ENCODE assay signal across 25 mouse cellular contexts in genomic region chr15:78425230-78425629, GRCm38 (mm10). TPM values are rescaled to one million over a fixed set of nuclear protein-coding genes. Genes with fewer than 3 reads are reported as not detected.
DNase-seq lines count a peak whose midpoint lies in the region; ATAC-seq and TF ChIP-seq lines count a peak whose summit lies in the region.
"Had no signal": no experiment of that assay in that cellular context is flagged by ENCODE, and none has a peak within 500 bp of the region (broad histone marks: within the 10 kb centered on the region; RNA-seq: fewer than 3 reads in every experiment).

No protein-coding gene starts in this region.

- H3K27me3 ChIP-seq in midbrain, postnatal 0 days (ENCODE audit: insufficient read depth, low read length) = no peaks in the 10 kb centered on the region
- no peaks in the 10 kb centered on the region for H3K27me3 ChIP-seq in midbrain, embryonic 11.5 days (ENCODE audit: control insufficient read depth, insufficient read depth, low read length)
- no peaks in the 10 kb centered on the region for H3K27me3 ChIP-seq in stomach, postnatal 0 days (ENCODE audit: control insufficient read depth, insufficient read depth, low read length)

- no peak overlapping the region for H3K4me3 ChIP-seq in layer of hippocampus, adult 2 months
- H3K4me3 ChIP-seq in midbrain, postnatal 0 days (ENCODE audit: low read depth, low read length) = no peak overlapping the region
- H3K4me3 ChIP-seq in midbrain, embryonic 11.5 days (ENCODE audit: low read depth, low read length) = no peak overlapping the region
- no peak overlapping the region for H3K4me3 ChIP-seq in stomach, postnatal 0 days (ENCODE audit: low read depth, low read length)
- H3K4me3 ChIP-seq: embryonic facial prominence, embryonic 10.5 days; forebrain, embryonic 13.5 days; heart, embryonic 13.5 days; hindbrain, embryonic 12.5 days had no signal

- H3K4me2 ChIP-seq in midbrain, postnatal 0 days (ENCODE audit: low read depth, low read length, poor library complexity, severe bottlenecking) = no peak overlapping the region
- no peak overlapping the region for H3K4me2 ChIP-seq in midbrain, embryonic 11.5 days
- no peak overlapping the region for H3K4me2 ChIP-seq in stomach, postnatal 0 days (replicated peaks; ENCODE audit: low read depth)
- H3K4me2 ChIP-seq: forebrain, embryonic 13.5 days; heart, embryonic 13.5 days; hindbrain, embryonic 12.5 days had no signal

- H3K9ac ChIP-seq in midbrain, postnatal 0 days (replicated peaks; ENCODE audit: low read length, poor library complexity, severe bottlenecking) = no peak overlapping the region
- H3K9ac ChIP-seq in midbrain, embryonic 11.5 days (ENCODE audit: low read length) = no peak overlapping the region
- H3K9ac ChIP-seq in stomach, postnatal 0 days (ENCODE audit: low read length) = no peak overlapping the region
- H3K9ac ChIP-seq: forebrain, embryonic 13.5 days; forebrain, postnatal 0 days; heart, embryonic 13.5 days; hindbrain, embryonic 12.5 days had no signal

- peaks cover 8% of the 10 kb centered on the region; the same call in 1 of the 2 replicates for H3K4me1 ChIP-seq in midbrain, postnatal 0 days (ENCODE audit: insufficient read depth, low read length)
- H3K4me1 ChIP-seq in midbrain, embryonic 11.5 days (ENCODE audit: control insufficient read depth, insufficient read depth, low read length) = peaks cover 10% of the 10 kb centered on the region
- H3K4me1 ChIP-seq in stomach, postnatal 0 days (replicated peaks; ENCODE audit: control insufficient read depth, insufficient read depth) = peaks cover 3% of the 10 kb centered on the region; the same call in 1 of the 2 replicates

- no peak overlapping the region for H3K27ac ChIP-seq in layer of hippocampus, adult 2 months
- no peak overlapping the region for H3K27ac ChIP-seq in midbrain, postnatal 0 days (ENCODE audit: low read depth, low read length)
- no peak overlapping the region for H3K27ac ChIP-seq in midbrain, embryonic 11.5 days (ENCODE audit: low read depth, low read length)
- H3K27ac ChIP-seq in stomach, postnatal 0 days (replicated peaks) = no peak overlapping the region
- H3K27ac ChIP-seq: embryonic facial prominence, embryonic 10.5 days; forebrain, embryonic 13.5 days; heart, embryonic 13.5 days; hindbrain, embryonic 12.5 days had no signal

- peak; percentile 30; the same call in 1 of the 2 replicates for TF ChIP-seq CTCF in layer of hippocampus, adult 2 months (conservative IDR thresholded peaks at IDR 0.05)
- peak; percentile 29 for TF ChIP-seq CTCF in midbrain, postnatal 0 days (IDR thresholded peaks at IDR 0.05)
- peak; percentile 31 for TF ChIP-seq CTCF in stomach, postnatal 0 days (IDR thresholded peaks at IDR 0.05; ENCODE audit: low read depth)

- intact Hi-C loops in heart, postnatal 25 days (cut with DNase I) = loop anchor here (10.0 kb wide), 1 partner anchor 250 kb away; the partner anchor contains the start of gene Ift27

- TF ChIP-seq EP300 in stomach, postnatal 0 days (optimal IDR thresholded peaks at IDR 0.05) = no peak

- no peaks in the 10 kb centered on the region for H3K9me3 ChIP-seq in midbrain, postnatal 0 days (ENCODE audit: low read length)
- no peaks in the 10 kb centered on the region for H3K9me3 ChIP-seq in midbrain, embryonic 11.5 days (ENCODE audit: control insufficient read depth, low read length)
- no peaks in the 10 kb centered on the region for H3K9me3 ChIP-seq in stomach, postnatal 0 days (ENCODE audit: control insufficient read depth, low read length)
- H3K9me3 ChIP-seq: embryonic facial prominence, embryonic 10.5 days; forebrain, embryonic 13.5 days; heart, embryonic 13.5 days; hindbrain, embryonic 12.5 days had no signal

- DNase-seq in layer of hippocampus, adult 2 months (ENCODE audit: low spot score in 2 of 2) = no peak
- no peak for DNase-seq in layer of hippocampus, postnatal 14 days (ENCODE audit: low spot score in 2 of 2)
- no peak for DNase-seq in midbrain, postnatal 0 days (ENCODE audit: low spot score)
- no peak for DNase-seq in midbrain, embryonic 11.5 days (ENCODE audit: low spot score, missing footprints)
- peak; percentile 68 for DNase-seq in ES-CJ7 (ENCODE audit: low read depth, low spot score)
- DNase-seq in stomach, postnatal 0 days (ENCODE audit: low spot score) = no peak
- DNase-seq in adrenal gland, adult 18-20 months (ENCODE audit: low spot score in 2 of 2) = no peak
- DNase-seq in heart, postnatal 25 days (ENCODE audit: low spot score) = no peak
- DNase-seq: adrenal gland, adult 2 months; adrenal gland, postnatal 25 days; cerebellum, adult 2 months; forebrain, postnatal 0 days; gastrocnemius, postnatal 14 days; heart, postnatal 4 days had no signal

- ATAC-seq in midbrain, postnatal 0 days (ENCODE audit: low FRiP score) = no peak
- ATAC-seq in midbrain, embryonic 11.5 days (ENCODE audit: low FRiP score) = no peak
- no peak for ATAC-seq in stomach, postnatal 0 days (ENCODE audit: low FRiP score, low TSS enrichment)
- ATAC-seq: activated CD4-positive, CD25-positive, alpha-beta regulatory T cell, adult 4 months; forebrain, embryonic 13.5 days; forebrain, postnatal 0 days; hindbrain, embryonic 16.5 days had no signal

- peaks cover 1% of the 10 kb centered on the region; the same call in 1 of the 2 replicates for H3K36me3 ChIP-seq in midbrain, postnatal 0 days (ENCODE audit: insufficient read depth, low read length)
- no peaks in the 10 kb centered on the region for H3K36me3 ChIP-seq in midbrain, embryonic 11.5 days (ENCODE audit: control insufficient read depth, insufficient read depth, low read length)
- no peaks in the 10 kb centered on the region for H3K36me3 ChIP-seq in stomach, postnatal 0 days (ENCODE audit: control insufficient read depth, insufficient read depth, low read length)
- H3K36me3 ChIP-seq: heart, embryonic 13.5 days had no signal

- 72% methylated on average over 4 of the region's 4 CpGs for WGBS in midbrain, postnatal 0 days
- 65% methylated on average over 4 of the region's 4 CpGs for WGBS in midbrain, embryonic 11.5 days
- WGBS in stomach, postnatal 0 days = 61% methylated on average over 4 of the region's 4 CpGs

RNA-seq across cellular contexts. Expression of gene Kctd17, which starts 3.1 kb away (rescaled TPM):
- 100 to 1,000 TPM; 263 to 271 TPM for total RNA-seq in layer of hippocampus, adult 2 months (2021)
- total RNA-seq in layer of hippocampus, postnatal 14 days (2021) = 100 to 1,000 TPM; 254 to 262 TPM
- total RNA-seq in midbrain, postnatal 0 days (2014; rRNA removed) = 156 and 164 TPM in 2 replicates
- 152 and 173 TPM in 2 replicates for polyA plus RNA-seq in midbrain, postnatal 0 days (2015; fragmentation: Nextera tagmentation; extraction: Ambion mirVana)
- 59.1 and 60.5 TPM in 2 replicates for polyA plus RNA-seq in midbrain, embryonic 11.5 days (2014; fragmentation: Nextera tagmentation; extraction: Ambion mirVana)
- 25.9 and 26.2 TPM in 2 replicates for polyA plus RNA-seq in stomach, postnatal 0 days (2015; fragmentation: Nextera tagmentation; extraction: Ambion mirVana)
- 10 to 100 TPM; 80.4 to 83.4 TPM for total RNA-seq in adrenal gland, adult 18-20 months (2021)
- total RNA-seq in heart, postnatal 25 days (2021) = 10 to 100 TPM; 35.4 to 37.3 TPM

RNA-seq across cellular contexts. Expression of gene Mpst, which starts 19.0 kb away (rescaled TPM):
- 10 to 100 TPM; 29.5 to 31.8 TPM for total RNA-seq in layer of hippocampus, adult 2 months (2021)
- total RNA-seq in layer of hippocampus, postnatal 14 days (2021) = 10 to 100 TPM; 39.5 to 41.9 TPM
- total RNA-seq in midbrain, postnatal 0 days (2014; rRNA removed) = 70.1 and 84.8 TPM in 2 replicates
- 3.2 and 3.8 TPM in 2 replicates for polyA plus RNA-seq in midbrain, postnatal 0 days (2015; fragmentation: Nextera tagmentation; extraction: Ambion mirVana)
- 2.0 and 2.3 TPM in 2 replicates for polyA plus RNA-seq in midbrain, embryonic 11.5 days (2014; fragmentation: Nextera tagmentation; extraction: Ambion mirVana)
- polyA plus RNA-seq in stomach, postnatal 0 days (2015; fragmentation: Nextera tagmentation; extraction: Ambion mirVana) = 5.6 and 5.7 TPM in 2 replicates
- total RNA-seq in adrenal gland, adult 18-20 months (2021) = 10 to 100 TPM; 38.7 to 48.5 TPM
- total RNA-seq in heart, postnatal 25 days (2021) = 10 to 100 TPM; 39.1 to 39.6 TPM

RNA-seq across cellular contexts. Expression of gene Tst, which starts 19.5 kb away (rescaled TPM):
- 10 to 100 TPM; 35.6 to 40.3 TPM for total RNA-seq in layer of hippocampus, adult 2 months (2021)
- total RNA-seq in layer of hippocampus, postnatal 14 days (2021) = 10 to 100 TPM; 35.4 to 45.6 TPM
- 31.3 and 34.8 TPM in 2 replicates for total RNA-seq in midbrain, postnatal 0 days (2014; rRNA removed)
- polyA plus RNA-seq in midbrain, postnatal 0 days (2015; fragmentation: Nextera tagmentation; extraction: Ambion mirVana) = 34.4 and 40.0 TPM in 2 replicates
- polyA plus RNA-seq in midbrain, embryonic 11.5 days (2014; fragmentation: Nextera tagmentation; extraction: Ambion mirVana) = 6.1 and 8.3 TPM in 2 replicates
- 153 and 177 TPM in 2 replicates for polyA plus RNA-seq in stomach, postnatal 0 days (2015; fragmentation: Nextera tagmentation; extraction: Ambion mirVana)
- total RNA-seq in adrenal gland, adult 18-20 months (2021) = 100 to 1,000 TPM; 207 to 261 TPM
- 10 to 100 TPM; 16.5 to 21.1 TPM for total RNA-seq in heart, postnatal 25 days (2021)

RNA-seq across cellular contexts. Expression of gene Tex33, which starts 29.5 kb away (rescaled TPM):
- not detected for total RNA-seq in layer of hippocampus, adult 2 months (2021)
- total RNA-seq in layer of hippocampus, postnatal 14 days (2021) = under 1 TPM in 1 of 2 experiments, not detected in 1; 0.43 TPM
- total RNA-seq in midbrain, postnatal 0 days (2014; rRNA removed) = not detected in 2 replicates
- polyA plus RNA-seq in midbrain, postnatal 0 days (2015; fragmentation: Nextera tagmentation; extraction: Ambion mirVana) = 0.16 TPM in 1 of 2 replicates, not detected in the other
- not detected in 2 replicates for polyA plus RNA-seq in midbrain, embryonic 11.5 days (2014; fragmentation: Nextera tagmentation; extraction: Ambion mirVana)
- polyA plus RNA-seq in stomach, postnatal 0 days (2015; fragmentation: Nextera tagmentation; extraction: Ambion mirVana) = not detected in 2 replicates
- not detected for total RNA-seq in adrenal gland, adult 18-20 months (2021)
- not detected for total RNA-seq in heart, postnatal 25 days (2021)
- total RNA-seq: adrenal gland, adult 2 months; adrenal gland, postnatal 25 days; ES-E14; forebrain, postnatal 0 days; gastrocnemius, adult 18-20 months; gastrocnemius, postnatal 14 days; heart, adult 8-10 months; heart, postnatal 4 days had no signal
- polyA plus RNA-seq: activated CD4-positive, CD25-positive, alpha-beta regulatory T cell, adult 4 months; adrenal gland, adult 2 months; cerebellum, adult 2 months; embryonic facial prominence, embryonic 10.5 days; embryonic facial prominence, embryonic 14.5 days; forebrain, embryonic 13.5 days; forebrain, postnatal 0 days; heart, embryonic 13.5 days; heart, postnatal 0 days; hindbrain, embryonic 12.5 days; hindbrain, embryonic 16.5 days had no signal

RNA-seq across cellular contexts. Expression of gene Tmprss6, which starts 43.2 kb away (rescaled TPM):
- 1 to 10 TPM; 1.9 to 3.0 TPM for total RNA-seq in layer of hippocampus, adult 2 months (2021)
- not detected for total RNA-seq in layer of hippocampus, postnatal 14 days (2021)
- 0.66 TPM in 1 of 2 replicates, not detected in the other for total RNA-seq in midbrain, postnatal 0 days (2014; rRNA removed)
- polyA plus RNA-seq in midbrain, postnatal 0 days (2015; fragmentation: Nextera tagmentation; extraction: Ambion mirVana) = 0.10 and 0.26 TPM in 2 replicates
- polyA plus RNA-seq in midbrain, embryonic 11.5 days (2014; fragmentation: Nextera tagmentation; extraction: Ambion mirVana) = 0.07 and 0.34 TPM in 2 replicates
- 0.48 and 0.50 TPM in 2 replicates for polyA plus RNA-seq in stomach, postnatal 0 days (2015; fragmentation: Nextera tagmentation; extraction: Ambion mirVana)
- 1 to 10 TPM in 1 of 2 experiments, under 1 TPM in 1; 0.54 to 2.4 TPM for total RNA-seq in adrenal gland, adult 18-20 months (2021)
- total RNA-seq in heart, postnatal 25 days (2021) = not detected
- total RNA-seq: gastrocnemius, postnatal 14 days; heart, adult 8-10 months; heart, postnatal 4 days had no signal
- polyA plus RNA-seq: activated CD4-positive, CD25-positive, alpha-beta regulatory T cell, adult 4 months; forebrain, embryonic 13.5 days had no signal
